Mouse (Mus musculus): ENCODE results near the gene Btg4. TPM values are rescaled to one million over a fixed set of nuclear protein-coding genes. Genes with fewer than 3 reads are reported as not detected.

Gene Btg4
- polyA plus RNA-seq, 1 experiment from 2014 or later, result 0.39 TPM

- Histone ChIP-seq H3K9ac (ENCODE audit: low read depth, low read length) (peak overlapping the region; percentile 73), H3K4me3 (ENCODE audit: low read depth, low read length) (peak overlapping the region; percentile 58), H3K36me3 (ENCODE audit: control insufficient read depth, insufficient read depth, low read length) (no peaks in the 10 kb centered on the region), H3K9me3 (ENCODE audit: control insufficient read depth, low read length) (no peaks in the 10 kb centered on the region), H3K4me2 (ENCODE audit: low read depth, low read length) (peak overlapping the region; percentile 100), H3K4me1 (ENCODE audit: control insufficient read depth, insufficient read depth, low read length) (peaks cover 11% of the 10 kb centered on the region; the same call in 1 of the 2 replicates), H3K27me3 (replicated peaks; ENCODE audit: control insufficient read depth, insufficient read depth, low read length) (peaks cover 10% of the 10 kb centered on the region; the same call in 1 of the 2 replicates), H3K27ac (replicated peaks; ENCODE audit: low read depth, low read length) (no peak overlapping the region)
- ATAC-seq (ENCODE audit: low read depth) (peak; percentile 50; the same call in 1 of the 2 replicates), DNase-seq (ENCODE audit: low spot score) (peak; percentile 56)
- WGBS, result 2% methylated on average over 35 of the region's 44 CpGs
Observed at GRCm38 (mm10) chr9:51102963-51103807, 42.5 kb downstream of the Btg4 start.

DNA sequence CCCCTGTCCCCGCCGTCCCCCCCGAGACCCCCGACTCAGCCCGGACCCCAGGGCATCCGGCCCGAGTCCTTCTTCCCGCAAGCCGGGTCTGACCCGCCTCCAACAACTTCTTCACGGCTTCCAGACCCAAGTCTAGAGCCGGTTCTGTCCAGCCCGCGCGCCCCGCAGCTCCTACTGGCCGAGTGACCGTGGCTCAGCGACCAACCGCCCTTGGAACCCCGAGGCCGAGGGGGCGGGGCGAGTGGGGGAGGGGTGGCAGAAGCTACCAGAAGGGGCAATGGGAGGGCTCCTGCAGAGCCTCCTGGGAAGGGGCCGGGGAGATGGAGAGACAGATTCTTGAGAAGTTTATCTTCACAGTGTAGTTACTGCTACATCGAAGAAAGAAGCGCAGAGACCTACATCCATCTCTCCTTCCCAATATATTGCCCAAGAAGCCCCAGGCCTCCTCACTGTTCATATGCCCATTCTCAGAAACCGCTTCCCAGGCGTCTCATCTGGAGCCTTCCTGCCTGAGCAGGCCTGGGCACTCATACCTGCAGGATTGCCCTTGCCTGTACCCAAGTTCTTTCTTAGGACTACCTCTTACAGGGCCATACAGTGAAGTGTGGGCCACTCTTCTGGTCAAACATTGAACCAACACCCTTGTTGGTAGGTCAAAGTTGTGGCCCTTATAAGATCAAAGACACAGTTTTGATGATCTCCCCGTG, 43.3 kb downstream of the Btg4 start:
- Histone ChIP-seq H3K9me3 (ENCODE audit: control insufficient read depth, low read length) (no peaks in the 10 kb centered on the region), H3K4me1 (ENCODE audit: control insufficient read depth, insufficient read depth, low read length) (peaks cover 11% of the 10 kb centered on the region; the same call in 1 of the 2 replicates), H3K27me3 (replicated peaks; ENCODE audit: control insufficient read depth, insufficient read depth, low read length) (peaks cover 10% of the 10 kb centered on the region; the same call in 1 of the 2 replicates), H3K36me3 (ENCODE audit: control insufficient read depth, insufficient read depth, low read length) (no peaks in the 10 kb centered on the region), H3K4me3 (ENCODE audit: low read depth, low read length) (peak overlapping the region; percentile 58), H3K27ac (replicated peaks; ENCODE audit: low read depth, low read length) (no peak overlapping the region), H3K4me2 (ENCODE audit: low read depth, low read length) (peak overlapping the region; percentile 100), H3K9ac (ENCODE audit: low read depth, low read length) (peak overlapping the region; percentile 73)
- WGBS, result 32% methylated on average over 10 of the region's 30 CpGs
- ATAC-seq (ENCODE audit: low read depth), result peak; percentile 33; the same call in 1 of the 2 replicates
- DNase-seq (ENCODE audit: low spot score), result peak; percentile 24

DNA sequence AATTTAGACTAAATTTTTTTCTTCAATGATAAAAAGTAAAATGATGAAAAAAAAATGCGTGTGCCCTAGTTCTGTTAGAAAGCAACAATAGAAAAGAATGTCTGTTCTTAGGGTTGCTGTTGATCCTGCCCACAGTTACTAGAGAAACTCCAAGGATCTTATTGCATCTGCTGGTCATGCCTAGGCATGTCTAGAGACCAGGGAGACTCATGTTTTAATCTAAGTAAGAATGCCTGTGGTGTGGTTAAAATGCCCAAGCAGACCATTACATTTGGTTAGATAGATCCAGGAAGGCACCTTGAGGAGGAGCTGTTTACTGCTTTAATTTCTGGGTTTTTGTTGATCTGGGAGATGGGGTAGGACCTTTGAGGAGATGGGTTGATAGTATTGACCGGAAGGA, 45.0 kb downstream of the Btg4 start:
- H3K4me2 ChIP-seq (ENCODE audit: low read depth, low read length), result no peak overlapping the region
- H3K9ac ChIP-seq (ENCODE audit: low read depth, low read length), result no peak overlapping the region
- H3K4me1 ChIP-seq (ENCODE audit: control insufficient read depth, insufficient read depth, low read length), result peaks cover 11% of the 10 kb centered on the region; the same call in 1 of the 2 replicates
- no peak overlapping the region for H3K27ac ChIP-seq (replicated peaks; ENCODE audit: low read depth, low read length)
- DNase-seq (ENCODE audit: low spot score) (peak; percentile 25), ATAC-seq (ENCODE audit: low read depth) (no peak)
- H3K4me3 ChIP-seq (ENCODE audit: low read depth, low read length), result no peak overlapping the region
- H3K9me3 ChIP-seq (ENCODE audit: control insufficient read depth, low read length), result no peaks in the 10 kb centered on the region
- WGBS, result 75% methylated on average over 2 of the region's 2 CpGs
- no peaks in the 10 kb centered on the region for H3K36me3 ChIP-seq (ENCODE audit: control insufficient read depth, insufficient read depth, low read length)
- H3K27me3 ChIP-seq (replicated peaks; ENCODE audit: control insufficient read depth, insufficient read depth, low read length), result peaks cover 10% of the 10 kb centered on the region; the same call in 1 of the 2 replicates

GRCm38 (mm10) chr9:51114767-51115166, 54.1 kb downstream of the Btg4 start:
- no peak for ATAC-seq (ENCODE audit: low read depth)
- 66% methylated on average over 4 of the region's 4 CpGs for WGBS
- H3K9me3 ChIP-seq (ENCODE audit: control insufficient read depth, low read length), result no peaks in the 10 kb centered on the region
- H3K4me3 ChIP-seq (ENCODE audit: low read depth, low read length), result no peak overlapping the region
- H3K4me2 ChIP-seq (ENCODE audit: low read depth, low read length), result no peak overlapping the region
- no peak overlapping the region for H3K27ac ChIP-seq (replicated peaks; ENCODE audit: low read depth, low read length)
- H3K36me3 ChIP-seq (ENCODE audit: control insufficient read depth, insufficient read depth, low read length), result no peaks in the 10 kb centered on the region
- H3K9ac ChIP-seq (ENCODE audit: low read depth, low read length), result no peak overlapping the region
- no peak for DNase-seq (ENCODE audit: low spot score)
- no peaks in the 10 kb centered on the region for H3K27me3 ChIP-seq (replicated peaks; ENCODE audit: control insufficient read depth, insufficient read depth, low read length)
- H3K4me1 ChIP-seq (ENCODE audit: control insufficient read depth, insufficient read depth, low read length), result no peaks in the 10 kb centered on the region

DNA sequence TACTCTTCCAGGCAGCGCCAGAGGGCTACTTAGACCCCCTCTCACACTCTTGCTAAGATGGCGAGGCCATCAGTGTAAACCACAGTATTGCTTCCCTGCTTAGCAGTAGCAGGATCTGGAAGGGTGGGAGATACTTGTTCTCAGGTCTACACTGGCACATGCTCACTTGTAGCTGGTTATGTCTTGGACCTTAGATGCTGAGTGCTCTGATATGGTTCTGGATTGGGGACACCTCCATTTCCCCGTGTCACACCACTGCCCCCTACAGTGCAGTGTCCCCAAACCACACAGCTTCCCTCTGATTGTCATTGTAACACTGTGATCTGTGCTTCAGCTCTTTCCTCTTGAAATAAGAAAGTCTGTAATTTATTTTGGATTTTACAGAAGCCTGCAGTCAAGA, 76.3 kb downstream of the Btg4 start:
- WGBS, result 66% methylated on average over 3 of the region's 3 CpGs
- no peak overlapping the region for H3K4me2 ChIP-seq (ENCODE audit: low read depth, low read length)
- no peaks in the 10 kb centered on the region for H3K9me3 ChIP-seq (ENCODE audit: control insufficient read depth, low read length)
- no peak overlapping the region for H3K9ac ChIP-seq (ENCODE audit: low read depth, low read length)
- no peak for DNase-seq (ENCODE audit: low spot score)
- H3K36me3 ChIP-seq (ENCODE audit: control insufficient read depth, insufficient read depth, low read length), result no peaks in the 10 kb centered on the region
- H3K27ac ChIP-seq (replicated peaks; ENCODE audit: low read depth, low read length), result no peak overlapping the region
- H3K4me3 ChIP-seq (ENCODE audit: low read depth, low read length), result no peak overlapping the region
- ATAC-seq (ENCODE audit: low read depth), result no peak
- no peaks in the 10 kb centered on the region for H3K4me1 ChIP-seq (ENCODE audit: control insufficient read depth, insufficient read depth, low read length)
- H3K27me3 ChIP-seq (replicated peaks; ENCODE audit: control insufficient read depth, insufficient read depth, low read length), result no peaks in the 10 kb centered on the region

GRCm38 (mm10) chr9:51137432-51137831, 76.7 kb downstream of the Btg4 start:
- 85% methylated on average over 4 of the region's 4 CpGs for WGBS
- Histone ChIP-seq H3K9ac (ENCODE audit: low read depth, low read length) (no peak overlapping the region), H3K4me2 (ENCODE audit: low read depth, low read length) (no peak overlapping the region), H3K27ac (replicated peaks; ENCODE audit: low read depth, low read length) (no peak overlapping the region), H3K27me3 (replicated peaks; ENCODE audit: control insufficient read depth, insufficient read depth, low read length) (no peaks in the 10 kb centered on the region), H3K9me3 (ENCODE audit: control insufficient read depth, low read length) (no peaks in the 10 kb centered on the region), H3K4me1 (ENCODE audit: control insufficient read depth, insufficient read depth, low read length) (no peaks in the 10 kb centered on the region), H3K36me3 (ENCODE audit: control insufficient read depth, insufficient read depth, low read length) (no peaks in the 10 kb centered on the region), H3K4me3 (ENCODE audit: low read depth, low read length) (no peak overlapping the region)
- ATAC-seq (ENCODE audit: low read depth) (no peak), DNase-seq (ENCODE audit: low spot score) (no peak)

GRCm38 (mm10) chr9:51137836-51138235, 77.1 kb downstream of the Btg4 start:
- DNase-seq (ENCODE audit: low spot score), result no peak
- 84% methylated on average over 1 of the region's 1 CpGs for WGBS
- H3K4me2 ChIP-seq (ENCODE audit: low read depth, low read length), result no peak overlapping the region
- H3K27me3 ChIP-seq (replicated peaks; ENCODE audit: control insufficient read depth, insufficient read depth, low read length), result no peaks in the 10 kb centered on the region
- no peak for ATAC-seq (ENCODE audit: low read depth)
- no peak overlapping the region for H3K4me3 ChIP-seq (ENCODE audit: low read depth, low read length)
- H3K9me3 ChIP-seq (ENCODE audit: control insufficient read depth, low read length), result no peaks in the 10 kb centered on the region
- H3K36me3 ChIP-seq (ENCODE audit: control insufficient read depth, insufficient read depth, low read length), result no peaks in the 10 kb centered on the region
- no peaks in the 10 kb centered on the region for H3K4me1 ChIP-seq (ENCODE audit: control insufficient read depth, insufficient read depth, low read length)
- no peak overlapping the region for H3K27ac ChIP-seq (replicated peaks; ENCODE audit: low read depth, low read length)
- no peak overlapping the region for H3K9ac ChIP-seq (ENCODE audit: low read depth, low read length)

DNA sequence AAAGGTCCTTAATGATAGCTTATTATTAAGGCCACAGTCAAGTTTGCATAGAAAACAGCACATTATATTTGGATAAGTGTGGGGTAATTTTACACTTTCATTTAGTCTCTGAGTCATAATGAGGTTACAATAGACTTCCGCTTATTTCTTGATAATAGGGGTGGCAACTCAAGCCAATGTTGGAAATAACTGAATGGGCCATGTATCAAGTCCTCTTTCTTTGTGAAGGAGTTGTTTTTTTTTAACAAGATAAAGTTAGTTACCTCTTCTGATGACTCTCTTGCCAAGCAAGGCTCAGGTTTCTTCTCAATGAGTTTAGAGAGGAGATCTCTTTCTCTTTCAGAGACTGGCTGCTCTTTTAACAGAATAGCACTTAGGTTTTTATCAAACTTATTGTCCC, 77.6 kb downstream of the Btg4 start:
- H3K36me3 ChIP-seq (ENCODE audit: control insufficient read depth, insufficient read depth, low read length), result no peaks in the 10 kb centered on the region
- 82% methylated on average over 1 of the region's 1 CpGs for WGBS
- H3K4me1 ChIP-seq (ENCODE audit: control insufficient read depth, insufficient read depth, low read length), result no peaks in the 10 kb centered on the region

More for the DNA sequence above, 77.6 kb downstream of the Btg4 start:
- DNase-seq (ENCODE audit: low spot score), result no peak
- no peak overlapping the region for H3K9ac ChIP-seq (ENCODE audit: low read depth, low read length)
- H3K27me3 ChIP-seq (replicated peaks; ENCODE audit: control insufficient read depth, insufficient read depth, low read length), result no peaks in the 10 kb centered on the region
- no peaks in the 10 kb centered on the region for H3K9me3 ChIP-seq (ENCODE audit: control insufficient read depth, low read length)
- no peak overlapping the region for H3K4me3 ChIP-seq (ENCODE audit: low read depth, low read length)
- ATAC-seq (ENCODE audit: low read depth), result no peak
- no peak overlapping the region for H3K4me2 ChIP-seq (ENCODE audit: low read depth, low read length)
- H3K27ac ChIP-seq (replicated peaks; ENCODE audit: low read depth, low read length), result no peak overlapping the region
